Mouse (Mus musculus): ENCODE data around the gene Cdk5rap2.

- no peak for TF ChIP-seq CTCF (IDR thresholded peaks at IDR 0.05; ENCODE audit: low read depth)
- TF ChIP-seq EP300 (IDR thresholded peaks at IDR 0.05; ENCODE audit: low read depth): no peak
Measured at GRCm38 (mm10) chr4:70311530-70311929, 98.7 kb downstream of the Cdk5rap2 start.
